Mouse (Mus musculus) heart, embryonic 11.5 days (tissue): ENCODE results near the gene Olfr523. TPM values are rescaled to one million over a fixed set of nuclear protein-coding genes. Genes with fewer than 3 reads are reported as not detected.

Experiments used
- ATAC-seq: fragments of 200-750 bp; cut with Nextera tagmentation; replicated peaks from 2 replicates; pipeline ENCODE4 v1.8.0; 2017; ENCODE audit warnings: moderate library complexity; ENCODE audit not compliant: insufficient number of reproducible peaks, low FRiP score, low TSS enrichment
- H3K27ac ChIP-seq: fragments of 300-500 bp; sonication (generic); 2 replicates; pipeline ENCODE4 v1.5.1; 2014; ENCODE audit warnings: mild to moderate bottlenecking, low read depth, low read length
- H3K27me3 ChIP-seq: fragments of 300-500 bp; sonication (generic); 2 replicates; pipeline ENCODE4 v1.6.1; 2014; ENCODE audit warnings: mild to moderate bottlenecking, low read length, mixed read lengths; ENCODE audit not compliant: control insufficient read depth, insufficient read depth
- H3K36me3 ChIP-seq: fragments of 300-500 bp; sonication (generic); 2 replicates; pipeline ENCODE4 v1.6.1; 2014; ENCODE audit warnings: mild to moderate bottlenecking, low read length, moderate library complexity, mixed read lengths; ENCODE audit not compliant: control insufficient read depth, insufficient read depth
- H3K4me1 ChIP-seq: fragments of 300-500 bp; sonication (generic); 2 replicates; pipeline ENCODE4 v1.6.1; 2014; ENCODE audit warnings: low read length; ENCODE audit not compliant: control insufficient read depth, insufficient read depth
- H3K4me2 ChIP-seq: fragments of 300-500 bp; sonication (generic); 2 replicates; pipeline ENCODE4 v1.6.1; 2014; ENCODE audit warnings: mild to moderate bottlenecking, moderate library complexity
- H3K4me3 ChIP-seq: fragments of 300-500 bp; sonication (generic); 2 replicates; pipeline ENCODE4 v1.5.1; 2014; ENCODE audit warnings: low read depth, low read length
- H3K9ac ChIP-seq: fragments of 300-500 bp; sonication (generic); 2 replicates; pipeline ENCODE4 v1.6.1; 2014; ENCODE audit warnings: mild to moderate bottlenecking, low read depth, low read length, moderate library complexity
- H3K9me3 ChIP-seq: fragments of 300-500 bp; sonication (generic); replicated peaks from 2 replicates; pipeline ENCODE4 v1.6.1; 2016; ENCODE audit warnings: low read length; ENCODE audit not compliant: control insufficient read depth
- WGBS: fragments of 180-500 bp; shearing (Covaris S2); extraction: QIAGEN DNeasy Blood & Tissue Kit; methylation state at CpG from one replicate; pipeline ENCODE4 v1.1.7; 2014; ENCODE audit not compliant: insufficient replicate concordance; 5-methylcytosine and 5-hydroxymethylcytosine counted together
- polyA plus RNA-seq: library from polyadenylated mRNA; unstranded; fragments of >200 nt; fragmentation: Nextera tagmentation; extraction: Ambion mirVana; gene quantifications from 2 replicates; pipeline ENCODE4 v1.2.1, GENCODE M21; 2014

The Olfr523 gene
- polyA plus RNA-seq, 1 experiment from 2014 or later, result not detected

DNA sequence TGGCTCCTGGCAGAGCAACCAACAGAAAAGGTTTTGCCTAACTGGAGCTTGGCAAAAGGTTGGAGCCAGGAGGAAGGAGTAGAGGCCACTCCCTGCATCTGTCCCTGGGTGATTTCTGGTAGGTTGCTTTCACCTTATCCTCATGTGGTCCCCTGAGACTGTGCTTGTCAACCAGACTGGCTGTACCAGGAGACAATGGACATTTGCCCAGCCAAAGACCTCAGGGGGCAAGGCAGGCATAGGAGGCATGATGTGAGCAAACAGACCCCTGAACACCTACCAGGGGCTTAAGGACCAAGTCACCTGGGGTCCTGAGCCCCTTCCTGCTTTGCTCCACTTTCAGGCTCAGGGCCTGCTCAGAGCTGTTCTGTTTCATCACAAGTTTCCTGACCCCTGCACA, 32.8 kb downstream of the Olfr523 start, which contains the start of gene Olfr524:
Gene Olfr524 (minus strand): TSS at position 101 of the 400 bp plus-strand sequence.
- Histone ChIP-seq H3K4me1 (no peaks in the 10 kb centered on the region), H3K9me3 (no peaks in the 10 kb centered on the region), H3K9ac (no peak within 1 kb of the TSS), H3K27ac (no peak within 1 kb of the TSS), H3K4me3 (no peak within 1 kb of the TSS), H3K27me3 (no peaks in the 10 kb centered on the region), H3K36me3 (no peaks in the 10 kb centered on the region), H3K4me2 (no peak within 1 kb of the TSS)
- ATAC-seq, result no peak

DNA sequence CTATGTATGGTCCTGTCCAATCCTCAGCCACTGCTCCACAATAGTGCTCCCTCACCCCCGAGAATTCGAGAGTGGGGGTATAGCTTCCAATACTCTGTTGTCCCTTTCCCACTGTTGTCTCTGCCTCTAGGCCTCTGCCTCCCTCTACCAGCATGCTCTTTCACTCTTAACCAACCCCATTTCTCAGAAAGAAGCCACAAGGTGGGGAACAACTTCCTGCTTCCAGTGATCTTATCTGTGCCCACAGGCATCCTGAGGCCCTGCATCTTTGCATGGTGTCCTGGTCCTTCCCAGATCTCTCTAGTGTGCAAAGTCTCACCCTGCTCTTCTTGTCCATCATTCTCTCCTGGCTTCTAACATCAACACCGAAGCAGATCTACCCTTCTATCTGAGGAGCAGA, 33.9 kb downstream of the Olfr523 start:
- Histone ChIP-seq H3K27ac (no peak overlapping the region), H3K9me3 (no peaks in the 10 kb centered on the region), H3K4me1 (no peaks in the 10 kb centered on the region), H3K4me3 (no peak overlapping the region), H3K27me3 (no peaks in the 10 kb centered on the region), H3K36me3 (no peaks in the 10 kb centered on the region), H3K4me2 (no peak overlapping the region), H3K9ac (no peak overlapping the region)
- no peak for ATAC-seq
- WGBS, result 72% methylated on average over 3 of the region's 3 CpGs

DNA sequence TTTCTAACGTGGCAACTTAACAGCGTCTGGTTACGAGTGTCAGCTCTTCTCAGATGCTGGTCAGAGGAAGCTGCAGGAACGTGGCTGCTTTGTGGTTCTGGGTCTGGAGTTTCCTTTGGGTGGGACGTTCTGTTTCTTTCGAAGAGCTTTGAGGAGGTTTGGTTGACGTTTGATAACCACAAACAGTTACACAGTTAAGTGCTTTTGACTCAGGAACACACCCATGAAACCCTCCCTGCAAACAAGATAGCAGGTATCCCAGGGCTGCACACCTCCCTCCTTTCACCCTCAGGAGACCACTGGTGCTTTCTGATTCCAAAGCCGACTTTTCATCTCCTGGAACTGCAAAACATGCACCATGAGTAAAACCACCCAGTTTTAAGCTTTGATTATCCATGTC, 35.1 kb downstream of the Olfr523 start:
- Histone ChIP-seq H3K36me3 (no peaks in the 10 kb centered on the region), H3K4me1 (no peaks in the 10 kb centered on the region), H3K9me3 (no peaks in the 10 kb centered on the region), H3K4me3 (no peak overlapping the region), H3K27me3 (no peaks in the 10 kb centered on the region), H3K9ac (no peak overlapping the region), H3K4me2 (no peak overlapping the region), H3K27ac (no peak overlapping the region)
- 65% methylated on average over 8 of the region's 8 CpGs for WGBS
- no peak for ATAC-seq

DNA sequence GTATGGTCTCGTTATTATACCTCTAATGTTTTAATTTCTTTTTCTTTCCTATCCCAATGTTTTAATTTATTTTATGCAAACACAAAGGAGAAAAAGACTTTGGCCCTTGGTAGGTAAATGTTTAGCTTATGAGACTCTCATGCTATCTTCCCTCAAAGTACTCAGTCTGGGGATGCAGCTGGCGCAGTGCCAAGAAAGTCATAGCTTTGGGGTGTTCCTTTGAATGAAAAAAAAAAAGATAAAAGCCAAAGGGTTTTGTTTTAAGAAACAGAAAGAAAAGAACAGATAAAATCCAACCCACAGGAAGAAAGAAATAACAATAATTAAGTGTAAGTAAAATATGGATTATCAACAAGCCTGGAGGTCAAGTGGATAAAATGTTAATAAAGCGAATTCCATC, 35.7 kb downstream of the Olfr523 start:
- whole genome bisulfite sequencing, result 65% methylated on average over 3 of the region's 3 CpGs

DNA sequence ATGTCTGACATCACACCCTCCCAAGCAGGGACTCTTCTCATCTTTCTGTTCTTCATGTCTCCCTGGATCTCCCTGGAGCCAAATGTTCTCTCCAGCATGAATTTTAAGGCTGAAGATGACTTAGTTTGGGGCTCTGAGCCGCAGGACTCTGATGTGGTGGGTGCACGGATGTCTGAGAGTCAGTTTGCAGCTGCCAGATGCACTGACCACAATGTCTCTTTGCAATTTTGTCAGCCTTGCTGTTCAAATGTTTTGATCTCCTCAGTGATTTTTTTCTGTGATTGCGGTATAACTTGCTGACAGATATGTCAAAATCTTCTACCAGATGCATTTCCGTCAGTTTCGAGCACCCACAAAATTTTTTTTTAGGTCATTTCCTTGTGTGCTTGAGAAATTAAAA, 40.8 kb downstream of the Olfr523 start:
- Histone ChIP-seq H3K4me3 (no peak overlapping the region), H3K4me2 (no peak overlapping the region), H3K9ac (no peak overlapping the region), H3K27ac (no peak overlapping the region), H3K4me1 (no peaks in the 10 kb centered on the region), H3K9me3 (no peaks in the 10 kb centered on the region), H3K36me3 (no peaks in the 10 kb centered on the region), H3K27me3 (no peaks in the 10 kb centered on the region)
- ATAC-seq, result no peak
- 75% methylated on average over 5 of the region's 5 CpGs for WGBS

More for the DNA sequence above, 35.7 kb downstream of the Olfr523 start:
- H3K36me3 ChIP-seq, result no peaks in the 10 kb centered on the region
- H3K4me3 ChIP-seq, result no peak overlapping the region
- H3K9ac ChIP-seq, result no peak overlapping the region
- H3K4me1 ChIP-seq, result no peaks in the 10 kb centered on the region
- H3K4me2 ChIP-seq, result no peak overlapping the region
- ATAC-seq, result no peak
- no peaks in the 10 kb centered on the region for H3K9me3 ChIP-seq
- H3K27ac ChIP-seq, result no peak overlapping the region
- no peaks in the 10 kb centered on the region for H3K27me3 ChIP-seq

DNA sequence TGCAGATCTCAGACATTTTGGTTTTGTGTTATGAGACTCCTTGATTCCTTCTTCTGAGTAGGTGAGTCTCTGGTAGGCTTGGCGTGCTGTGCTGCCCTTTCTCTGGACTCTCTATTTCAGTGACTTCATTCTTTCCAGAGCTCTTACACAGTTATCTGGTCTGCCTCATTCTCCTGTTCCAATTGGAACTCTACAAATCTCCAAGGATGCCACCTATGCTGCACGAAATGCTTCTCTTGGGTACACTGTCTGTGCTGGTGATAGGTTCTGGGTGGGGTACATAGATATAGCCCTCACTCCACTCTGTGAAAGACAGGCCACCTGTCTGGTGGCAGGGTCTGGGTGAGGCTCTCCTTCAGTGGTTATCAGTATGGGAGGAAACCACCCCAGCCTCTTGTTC, 45.0 kb downstream of the Olfr523 start, which contains the start of gene Cd163l1:
Gene Cd163l1 (plus strand): TSS at position 301 of the 400 bp plus-strand sequence.
- Histone ChIP-seq H3K4me3 (no peak within 1 kb of the TSS), H3K9me3 (no peaks in the 10 kb centered on the region), H3K9ac (no peak within 1 kb of the TSS), H3K4me1 (no peaks in the 10 kb centered on the region), H3K27me3 (no peaks in the 10 kb centered on the region), H3K36me3 (no peaks in the 10 kb centered on the region), H3K4me2 (no peak within 1 kb of the TSS), H3K27ac (no peak within 1 kb of the TSS)
- no peak for ATAC-seq
- 74% methylated on average over 2 of the region's 2 CpGs for WGBS

DNA sequence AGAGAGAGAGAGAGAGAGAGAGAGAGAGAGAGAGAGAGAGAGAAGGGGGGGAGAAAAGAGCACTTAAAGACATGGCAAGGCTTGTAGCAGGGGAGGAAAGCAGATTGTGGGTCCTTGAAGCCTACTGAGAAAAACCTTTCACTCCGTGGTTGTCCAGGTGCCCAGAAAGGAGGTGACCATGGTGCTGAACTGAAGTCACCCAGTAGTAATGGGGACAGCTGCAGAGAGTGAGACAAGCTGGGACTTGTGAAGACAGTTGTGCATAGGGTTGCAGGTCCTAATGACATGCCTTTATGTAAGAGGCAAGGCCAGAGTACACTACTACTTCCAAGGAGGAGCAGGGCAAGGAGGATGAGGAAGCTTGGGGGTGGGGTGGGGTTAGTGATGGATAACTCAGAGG, 46.3 kb downstream of the Olfr523 start:
- no peaks in the 10 kb centered on the region for H3K4me1 ChIP-seq
- WGBS, result 0% methylated on average over 1 of the region's 1 CpGs
- H3K9ac ChIP-seq, result no peak overlapping the region
- no peaks in the 10 kb centered on the region for H3K27me3 ChIP-seq
- no peak overlapping the region for H3K4me3 ChIP-seq
- no peaks in the 10 kb centered on the region for H3K36me3 ChIP-seq
- no peak for ATAC-seq
- no peak overlapping the region for H3K27ac ChIP-seq
- H3K9me3 ChIP-seq, result no peaks in the 10 kb centered on the region
- H3K4me2 ChIP-seq, result no peak overlapping the region

DNA sequence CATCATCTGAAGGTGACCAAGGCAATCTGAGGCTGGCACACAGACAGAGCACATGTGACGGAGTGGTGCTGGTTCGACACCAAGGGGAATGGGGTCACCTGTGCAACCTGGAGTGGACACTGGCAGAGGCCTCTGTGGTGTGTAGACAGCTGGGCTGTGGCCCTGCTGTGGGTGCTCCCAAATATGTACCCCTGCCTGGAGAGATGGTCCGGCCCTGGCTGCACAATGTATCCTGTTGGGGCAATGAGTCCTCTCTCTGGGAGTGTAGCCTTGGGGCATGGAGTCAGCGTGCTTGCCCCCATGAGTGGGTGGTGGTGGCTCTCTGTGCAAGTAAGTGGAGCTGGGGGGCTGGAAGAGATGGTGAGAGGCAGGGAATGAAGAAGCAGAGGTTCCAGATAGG, 47.4 kb downstream of the Olfr523 start:
- Histone ChIP-seq H3K9ac (no peak overlapping the region), H3K4me3 (no peak overlapping the region), H3K27ac (no peak overlapping the region), H3K36me3 (no peaks in the 10 kb centered on the region), H3K4me2 (no peak overlapping the region), H3K9me3 (no peaks in the 10 kb centered on the region), H3K27me3 (no peaks in the 10 kb centered on the region), H3K4me1 (no peaks in the 10 kb centered on the region)
- no peak for ATAC-seq
- 71% methylated on average over 4 of the region's 4 CpGs for WGBS

DNA sequence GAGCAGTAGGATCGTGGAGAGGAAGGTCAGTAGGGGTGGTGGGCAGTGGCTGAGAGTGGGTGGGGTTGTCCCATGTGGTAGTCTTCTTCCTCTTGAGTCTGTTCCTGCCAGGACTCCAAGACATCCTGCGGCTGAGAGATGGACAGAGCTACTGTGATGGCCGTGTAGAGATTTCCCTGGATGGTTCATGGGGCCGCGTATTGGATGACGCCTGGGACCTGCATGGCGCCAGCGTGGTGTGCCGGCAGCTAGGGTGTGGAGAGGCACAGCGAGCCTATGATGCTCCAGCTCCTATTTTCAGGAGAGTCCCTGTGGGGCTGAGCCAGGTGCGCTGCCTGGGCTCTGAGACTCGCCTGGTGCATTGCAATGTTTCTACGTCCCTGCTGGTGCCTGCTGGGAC, 51.2 kb downstream of the Olfr523 start:
- no peak overlapping the region for H3K9ac ChIP-seq
- no peak overlapping the region for H3K27ac ChIP-seq
- no peak for ATAC-seq
- no peaks in the 10 kb centered on the region for H3K27me3 ChIP-seq
- H3K4me1 ChIP-seq, result no peaks in the 10 kb centered on the region
- H3K36me3 ChIP-seq, result no peaks in the 10 kb centered on the region
- no peaks in the 10 kb centered on the region for H3K9me3 ChIP-seq
- H3K4me2 ChIP-seq, result no peak overlapping the region
- no peak overlapping the region for H3K4me3 ChIP-seq
- 75% methylated on average over 13 of the region's 13 CpGs for WGBS
